Mouse (Mus musculus) small intestine, adult 2 months (tissue): Measurements from ENCODE around the gene Mlh1.

ENCODE experiments used
- CTCF ChIP-seq: fragments of 200-500 bp; IDR thresholded peaks from 2 replicates; pipeline ENCODE4 v1.5.1; 2012; ENCODE audit warnings: low read depth, mild to moderate bottlenecking, control low read depth, inconsistent platforms, low read length, moderate library complexity, mixed read lengths; ENCODE audit not compliant: insufficient replicate concordance, insufficient read length; ENCODE audit errors: extremely low read depth
- POLR2A ChIP-seq: fragments of 200-500 bp; IDR thresholded peaks from 2 replicates; pipeline ENCODE4 v1.6.1; 2012; ENCODE audit warnings: low read depth, mild to moderate bottlenecking, control low read depth, inconsistent platforms, low read length, moderate library complexity

DNA sequence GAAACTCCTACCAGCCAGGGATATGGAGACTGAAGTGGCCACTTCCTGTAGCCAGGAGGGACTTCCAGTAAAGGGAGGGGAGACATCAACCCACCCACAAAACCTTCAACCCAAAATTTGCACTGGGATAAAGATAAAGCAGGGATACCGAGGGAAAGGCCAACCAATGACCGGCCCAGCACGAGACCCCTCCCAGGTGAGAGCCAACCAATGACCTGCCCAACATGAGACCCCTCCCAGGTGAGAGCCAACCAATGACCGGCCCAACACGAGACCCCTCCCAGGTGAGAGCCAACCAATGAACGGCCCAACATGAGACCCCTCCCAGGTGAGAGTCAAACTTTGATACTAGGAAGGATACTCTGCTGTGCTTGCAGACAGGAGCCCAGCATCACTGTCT is 23.3 kb upstream of the Mlh1 start:
- no peak for TF ChIP-seq CTCF
- no peak for TF ChIP-seq POLR2A
